Mouse (Mus musculus) gastrocnemius, postnatal 36 days (tissue): ENCODE measurements around the gene Enox1. TPM values are rescaled to one million over a fixed set of nuclear protein-coding genes. Genes with fewer than 3 reads are reported as not detected.

Experiments
- DNase-seq, 2 experiments: peaks; one replicate each; pipeline ENCODE4 v3.0.0; 2022
- intact Hi-C: fragments of 180-260 bp; cut with DNase I; formaldehyde crosslinking; loops from one replicate; pipeline ENCODE4 v1.15.1; 2025
- total RNA-seq, 2 experiments: library from RNA; stranded (reverse); gene quantifications; 2 replicates each; pipeline ENCODE4 v1.2.3; 2021

The Enox1 gene
- total RNA-seq, 2 experiments from 2014 or later = 0.57 to 0.89 TPM

DNA sequence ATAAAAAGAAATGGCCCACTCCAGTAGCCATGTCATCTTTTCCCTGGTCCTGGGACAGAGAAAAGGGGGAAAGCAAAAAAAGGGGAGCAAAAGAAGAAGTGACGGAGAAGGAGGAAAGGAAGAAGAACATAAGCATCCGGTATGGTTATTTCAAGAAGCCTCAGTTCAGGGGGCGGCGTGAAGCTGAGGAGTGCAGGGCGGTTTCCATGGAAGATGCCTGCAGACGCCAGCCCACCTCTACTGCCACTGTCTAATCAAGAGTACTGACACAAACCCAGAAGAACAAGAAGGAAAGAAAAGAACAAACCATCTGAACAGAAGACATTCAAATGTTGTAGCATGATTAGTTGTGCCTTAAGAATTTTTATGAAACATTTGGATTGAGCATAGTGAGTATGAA lies 490.5 kb downstream of the Enox1 start:
- intact Hi-C loops = no loop called here

DNA sequence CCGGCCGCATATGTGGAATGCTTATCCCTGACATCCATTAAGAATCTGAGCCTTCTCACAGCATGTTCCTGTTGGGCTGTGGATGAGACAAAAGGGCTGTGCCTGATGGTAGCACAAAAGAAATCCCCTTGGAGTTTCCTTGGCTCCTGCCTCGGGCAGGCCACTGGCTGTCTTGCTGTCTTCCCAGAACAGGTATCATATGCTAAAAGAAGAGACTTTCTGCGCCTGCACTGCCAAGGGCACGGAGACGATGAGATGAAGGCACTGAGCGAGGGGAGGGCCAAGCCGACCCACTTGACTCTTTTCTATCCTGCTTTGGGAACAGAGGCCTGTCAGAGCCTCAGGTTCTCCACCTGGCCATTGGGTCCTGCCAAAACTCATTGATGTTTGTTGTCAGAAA lies 491.7 kb downstream of the Enox1 start:
- DNase-seq = no peak
- intact Hi-C loops = no loop called here

More for the DNA sequence above, 490.5 kb downstream of the Enox1 start:
- no peak for DNase-seq

- intact Hi-C loops = no loop called here
Measured at GRCm38 (mm10) chr14:77658739-77659138, 502.2 kb downstream of the Enox1 start.

GRCm38 (mm10) chr14:77662273-77662672 lies 505.7 kb downstream of the Enox1 start:
- no peak for DNase-seq
- intact Hi-C loops = no loop called here

More at GRCm38 (mm10) chr14:77658739-77659138, 502.2 kb downstream of the Enox1 start:
- no peak for DNase-seq

DNA sequence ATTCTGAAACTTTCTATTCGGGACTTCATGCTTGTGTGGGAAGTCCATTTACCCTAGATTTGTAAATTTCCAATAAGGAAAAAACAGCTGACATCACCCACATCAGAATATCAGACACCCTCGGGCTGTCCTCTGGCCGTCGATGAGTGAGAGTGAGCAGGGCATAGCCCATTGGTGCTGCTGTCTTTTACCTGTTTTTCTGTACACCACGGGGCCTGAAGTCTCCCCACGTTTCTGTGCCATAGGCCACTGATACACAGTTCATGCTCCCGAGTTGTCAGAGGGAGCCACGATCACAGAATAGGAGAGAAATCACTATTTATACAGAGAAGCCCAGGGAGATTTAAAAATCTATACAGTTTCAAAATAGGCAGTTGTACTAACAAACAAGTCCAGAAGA lies 506.4 kb downstream of the Enox1 start:
- intact Hi-C loops = no loop called here
- DNase-seq = no peak

DNA sequence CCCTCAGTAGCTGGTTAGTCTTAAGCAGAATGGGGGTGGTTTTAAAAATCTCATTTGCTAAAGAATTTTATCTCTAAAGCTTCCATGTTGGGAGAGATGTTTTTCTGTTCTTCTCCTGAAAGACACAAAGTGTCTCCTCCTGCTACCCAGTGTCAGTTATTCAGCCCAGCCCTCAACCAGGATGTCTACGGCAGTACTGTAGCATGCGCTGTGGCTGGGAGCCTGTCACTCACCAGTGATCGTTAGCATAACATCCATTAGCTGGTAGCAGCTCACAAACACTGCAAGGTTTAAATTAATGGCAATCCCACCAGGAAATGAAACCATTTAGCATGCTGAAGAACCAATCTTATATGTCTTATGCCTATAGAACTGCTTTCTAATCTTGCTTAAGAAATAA lies 511.5 kb downstream of the Enox1 start:
- intact Hi-C loops = no loop called here
- no peak for DNase-seq

DNA sequence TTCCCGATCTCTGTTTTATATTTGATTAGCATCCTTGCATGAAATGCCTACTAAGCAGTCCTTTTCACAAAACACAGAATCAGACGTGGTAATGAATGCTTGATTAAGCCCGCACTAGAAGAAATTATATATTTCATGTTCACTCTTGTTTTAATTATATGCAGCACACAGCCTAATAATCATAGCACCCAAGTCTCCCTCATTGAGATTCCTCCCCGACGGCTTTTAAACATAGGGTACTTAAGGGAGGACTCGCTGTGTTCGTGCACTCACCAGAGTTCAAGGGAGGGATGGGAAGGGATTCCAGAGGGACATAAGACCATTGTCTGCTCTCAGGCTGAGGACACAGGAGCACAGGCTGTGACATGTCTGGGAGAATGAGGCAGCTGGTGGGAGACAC lies 512.9 kb downstream of the Enox1 start:
- no peak for DNase-seq
- intact Hi-C loops = no loop called here

GRCm38 (mm10) chr14:77670945-77671344 lies 514.4 kb downstream of the Enox1 start:
- intact Hi-C loops = no loop called here
- peak; percentile 28 to 29 for DNase-seq

GRCm38 (mm10) chr14:77671961-77672360 lies 515.4 kb downstream of the Enox1 start:
- intact Hi-C loops = no loop called here

DNA sequence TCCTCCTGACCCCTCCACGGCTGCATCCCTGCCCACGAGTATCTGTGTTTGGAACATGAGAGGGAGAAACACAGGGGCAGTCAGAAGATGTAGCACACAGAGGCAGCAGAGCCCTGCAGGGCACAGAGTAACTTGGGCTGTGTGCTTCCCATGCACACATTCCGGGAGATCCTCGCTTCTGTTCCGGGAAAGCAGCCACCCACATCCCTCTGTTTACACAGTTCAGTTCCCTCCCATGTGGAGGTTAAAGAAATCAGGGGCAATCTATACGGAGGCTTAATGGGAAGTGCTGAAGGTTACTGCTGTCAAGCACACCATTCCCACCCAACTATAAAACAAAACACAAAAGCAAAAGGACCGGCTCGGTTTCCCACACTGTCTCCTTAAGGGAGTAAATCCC lies 516.6 kb downstream of the Enox1 start:
- intact Hi-C loops = no loop called here
- no peak for DNase-seq

More at GRCm38 (mm10) chr14:77671961-77672360, 515.4 kb downstream of the Enox1 start:
- no peak for DNase-seq

DNA sequence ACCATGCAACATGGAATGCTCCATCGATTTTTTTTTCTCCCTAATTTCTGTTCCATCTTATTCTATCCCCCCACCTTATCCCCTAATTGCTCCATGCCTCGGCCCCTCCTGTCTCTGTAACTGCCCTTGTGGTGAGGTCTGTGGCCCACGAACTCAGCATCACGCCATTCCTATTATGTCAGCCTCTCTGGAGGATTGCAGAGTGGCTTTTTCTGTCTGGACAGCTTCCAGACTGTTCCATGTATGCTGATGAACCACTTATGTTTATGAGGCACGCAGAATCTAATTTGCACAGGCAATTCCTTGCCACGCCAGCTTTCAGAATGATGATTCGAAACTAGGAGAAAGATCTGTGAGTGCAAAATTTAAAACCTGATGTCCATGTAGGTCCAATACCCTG lies 521.4 kb downstream of the Enox1 start:
- DNase-seq = no peak
- intact Hi-C loops = no loop called here

DNA sequence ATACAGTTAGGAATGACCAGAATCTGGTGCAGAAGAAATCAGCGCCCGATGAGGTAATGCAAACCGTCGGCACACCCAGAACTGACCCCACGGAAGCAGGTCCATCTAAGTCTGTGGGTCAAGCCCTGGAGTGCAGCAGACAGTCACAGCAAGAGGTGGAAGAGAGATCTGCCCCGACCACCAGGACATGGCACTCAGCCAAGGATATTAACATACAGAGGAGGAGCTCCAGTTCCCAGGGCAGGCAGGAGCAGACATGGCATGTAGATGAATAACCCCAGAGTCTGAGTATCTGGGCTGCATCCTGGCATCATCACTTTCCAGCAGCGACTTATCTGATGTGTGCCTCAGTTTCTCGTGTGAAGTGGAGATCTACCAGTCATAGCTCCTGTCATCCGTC lies 523.3 kb downstream of the Enox1 start:
- intact Hi-C loops = no loop called here
- no peak for DNase-seq

DNA sequence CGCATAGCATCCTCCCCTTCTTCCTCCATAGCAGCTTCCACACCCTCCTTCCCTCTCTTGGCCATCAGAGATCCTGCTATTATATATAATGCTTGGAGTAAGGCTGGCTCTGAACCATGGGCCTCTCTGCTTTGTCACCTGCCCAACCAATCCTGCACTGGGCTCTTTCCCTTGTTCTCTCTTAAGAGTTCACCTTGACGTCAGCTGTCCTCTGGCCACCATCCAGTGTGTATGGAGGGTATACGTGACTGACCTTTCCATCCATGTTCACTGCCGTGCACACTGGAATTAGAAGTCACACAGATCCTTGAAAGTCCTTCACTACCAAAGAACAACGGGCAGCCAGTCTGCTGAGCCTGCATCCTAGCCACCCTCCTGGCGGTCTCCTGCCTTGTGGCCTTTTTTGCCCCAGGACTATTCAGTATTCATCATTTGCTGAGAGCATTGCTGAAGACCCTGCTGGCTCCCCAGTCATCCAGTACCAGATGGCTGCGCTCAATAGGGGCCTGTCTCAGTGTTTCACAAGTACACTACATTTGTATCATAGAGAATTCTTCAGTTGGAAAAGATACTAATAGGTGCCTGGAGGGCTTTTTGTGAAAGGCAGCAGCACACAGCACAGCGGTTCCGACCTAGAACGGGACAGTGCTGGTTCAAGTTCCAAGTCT lies 526.5 kb downstream of the Enox1 start:
- intact Hi-C loops = no loop called here
- no peak for DNase-seq

- intact Hi-C loops = no loop called here
- DNase-seq = no peak
Measured at GRCm38 (mm10) chr14:77689816-77690215, 533.3 kb downstream of the Enox1 start.

DNA sequence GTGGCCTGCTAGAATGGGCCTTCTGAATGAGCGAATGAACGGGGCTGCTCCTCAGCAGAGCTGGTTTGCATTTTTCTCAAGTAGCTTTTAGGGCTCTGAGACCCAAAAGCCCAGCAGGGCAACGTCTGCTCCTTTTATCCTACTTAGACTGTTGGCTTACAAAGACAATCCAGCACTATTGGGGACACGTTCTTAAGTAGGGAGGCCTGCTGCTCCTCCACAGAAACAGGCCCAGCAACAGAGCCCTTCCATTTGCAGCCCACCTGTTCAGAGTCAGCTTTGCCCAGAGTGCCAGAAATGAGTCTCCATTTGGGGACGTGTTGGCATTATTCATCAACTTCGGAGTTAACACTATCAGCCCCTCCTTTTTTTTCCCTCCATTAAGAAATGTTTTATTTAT lies 548.4 kb downstream of the Enox1 start:
- no peak for DNase-seq
- intact Hi-C loops = no loop called here

GRCm38 (mm10) chr14:77706511-77707246 lies 550.1 kb downstream of the Enox1 start:
- no peak for DNase-seq
- intact Hi-C loops = no loop called here

GRCm38 (mm10) chr14:77707279-77707678 lies 550.7 kb downstream of the Enox1 start:
- intact Hi-C loops = no loop called here
- DNase-seq = no peak

DNA sequence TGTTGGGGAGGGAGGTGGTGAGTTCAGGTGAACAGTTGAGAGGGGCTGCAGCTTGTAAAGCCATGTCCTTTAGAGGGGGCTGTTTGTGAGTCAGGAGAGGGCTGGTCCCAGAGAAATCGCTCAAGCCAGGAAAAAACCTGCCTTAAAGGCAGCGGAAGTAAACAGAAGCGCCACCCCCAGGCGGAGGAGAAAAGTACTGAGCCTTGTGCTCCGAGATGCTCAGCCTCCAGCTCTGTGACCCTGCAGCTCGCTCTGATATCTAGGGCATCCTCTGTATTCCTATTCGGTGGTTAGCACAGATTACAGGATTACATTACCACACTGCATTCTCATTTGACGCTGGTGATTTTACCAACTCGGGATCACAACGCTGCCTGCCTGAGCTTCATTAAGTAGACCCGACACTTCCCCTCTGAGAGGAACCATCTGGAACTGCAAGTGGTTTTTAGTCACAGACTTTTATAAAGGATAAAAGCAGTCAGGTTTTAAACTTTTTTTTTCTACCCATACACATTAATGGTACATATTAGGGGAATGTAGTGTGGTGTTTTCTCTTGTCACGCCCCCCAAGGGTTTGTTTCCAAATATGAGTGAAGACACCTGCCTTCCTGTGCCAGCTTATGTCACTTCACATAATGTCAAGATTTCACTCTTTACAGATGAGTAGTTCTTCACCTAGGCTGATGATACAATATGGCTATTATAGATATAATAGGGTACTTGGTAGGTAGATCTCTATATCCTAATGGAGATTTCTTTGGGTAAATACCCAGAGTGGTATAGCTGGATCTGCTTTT lies 552.0 kb downstream of the Enox1 start:
- intact Hi-C loops = no loop called here

GRCm38 (mm10) chr14:77714931-77715535 lies 558.5 kb downstream of the Enox1 start:
- intact Hi-C loops = no loop called here
- no peak for DNase-seq

More for the DNA sequence above, 552.0 kb downstream of the Enox1 start:
- DNase-seq = no peak

- DNase-seq = no peak
Measured at GRCm38 (mm10) chr14:77716981-77717380, 560.4 kb downstream of the Enox1 start.

DNA sequence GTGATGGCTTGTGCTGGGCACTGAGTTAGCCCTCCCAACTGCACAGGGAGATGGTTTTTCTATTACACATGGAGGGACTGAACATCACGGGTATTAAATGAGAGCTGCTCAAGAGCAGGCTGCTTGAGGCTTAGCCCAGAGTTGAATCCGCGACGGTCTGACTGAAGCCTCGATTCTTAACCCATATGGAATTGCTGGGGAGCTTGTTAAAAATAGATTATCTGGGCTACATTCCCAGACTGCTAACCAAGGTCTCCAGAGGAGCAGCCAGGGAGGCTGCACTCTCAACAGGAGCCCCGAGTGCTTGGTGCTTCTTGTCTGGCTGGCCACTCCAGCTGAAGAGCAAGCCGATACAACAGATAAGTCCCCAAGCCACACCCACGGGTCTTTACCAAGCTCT lies 562.3 kb downstream of the Enox1 start:
- no peak for DNase-seq

More at GRCm38 (mm10) chr14:77716981-77717380, 560.4 kb downstream of the Enox1 start:
- intact Hi-C loops = no loop called here

More for the DNA sequence above, 562.3 kb downstream of the Enox1 start:
- intact Hi-C loops = no loop called here
